Mouse (Mus musculus) liver, embryonic 14 days (tissue): ENCODE results near the gene Klhl21. TPM values are rescaled to one million over a fixed set of nuclear protein-coding genes. Genes with fewer than 3 reads are reported as not detected.

Experiments used
- polyA plus RNA-seq: library from polyadenylated mRNA; depleted of rRNA; stranded (reverse); fragments of >200 nt; gene quantifications from 2 replicates; pipeline ENCODE4 v1.2.3, GENCODE M21; 2012; rRNA removed

The Klhl21 gene
- 3.9 and 4.2 TPM in 2 replicates for polyA plus RNA-seq

GRCm38 (mm10) chr4:152008622-152009075 lies at the start of gene Klhl21:
TSS of gene Klhl21 (plus strand) at chr4:152008803.

GRCm38 (mm10) chr4:151988342-151989109 lies 20.1 kb upstream of the Klhl21 start, which contains the start of gene Thap3:
TSS of gene Thap3 (minus strand) at chr4:151988997.

GRCm38 (mm10) chr4:151996173-151996950 lies 12.2 kb upstream of the Klhl21 start, which contains the start of gene Phf13:
TSS of gene Phf13 (minus strand) at chr4:151996258.

GRCm38 (mm10) chr4:152027524-152027923 lies 18.9 kb downstream of the Klhl21 start, which contains the start of gene Zbtb48:
TSS of gene Zbtb48 (minus strand) at chr4:152027671.

GRCm38 (mm10) chr4:152038225-152038984 lies 29.8 kb downstream of the Klhl21 start, which contains the start of gene Tas1r1:
TSS of gene Tas1r1 (minus strand) at chr4:152038568.

GRCm38 (mm10) chr4:152038985-152039830 lies 30.6 kb downstream of the Klhl21 start, which contains the start of gene Nol9:
TSS of gene Nol9 (plus strand) at chr4:152039321.

Other genes starting within 250 kb of the Klhl21 start
- 6.0 and 6.5 TPM in 2 replicates for gene Camta1, start 146.9 kb upstream of the Klhl21 start, polyA plus RNA-seq
- 29.1 and 35.9 TPM in 2 replicates for gene Dnajc11, start 75.1 kb upstream of the Klhl21 start, polyA plus RNA-seq
- 5.1 and 5.9 TPM in 2 replicates for gene Thap3, start 19.8 kb upstream of the Klhl21 start, polyA plus RNA-seq
- gene Phf13, start 12.5 kb upstream of the Klhl21 start, polyA plus RNA-seq: 2.5 and 3.2 TPM in 2 replicates
- gene Zbtb48, start 18.9 kb downstream of the Klhl21 start, polyA plus RNA-seq: 11.0 and 12.9 TPM in 2 replicates
- gene Tas1r1, start 29.8 kb downstream of the Klhl21 start, polyA plus RNA-seq: 0.02 and 0.05 TPM in 2 replicates
- gene Nol9, start 30.5 kb downstream of the Klhl21 start, polyA plus RNA-seq: 9.2 and 9.9 TPM in 2 replicates
- gene Plekhg5, start 63.7 kb downstream of the Klhl21 start, polyA plus RNA-seq: 3.9 and 4.7 TPM in 2 replicates
- 0.75 and 0.84 TPM in 2 replicates for gene Tnfrsf25, start 107.1 kb downstream of the Klhl21 start, polyA plus RNA-seq
- gene Espn, start 143.6 kb downstream of the Klhl21 start, polyA plus RNA-seq: 1.3 and 1.4 TPM in 2 replicates
- gene Hes2, start 150.1 kb downstream of the Klhl21 start, polyA plus RNA-seq: 0.01 and 0.10 TPM in 2 replicates
- gene Acot7, start 169.3 kb downstream of the Klhl21 start, polyA plus RNA-seq: 12.1 and 14.0 TPM in 2 replicates